Mouse (Mus musculus): Measurements from ENCODE around the gene Tmem120b. TPM values are rescaled to one million over a fixed set of nuclear protein-coding genes. Genes with fewer than 3 reads are reported as not detected.
"Not testable (repeated sequence)": the region's sequence is repeated elsewhere in the genome, so short reads cannot be mapped to it uniquely, and the experiment has no call there.

Tmem120b gene
- total RNA-seq, 2 experiments from 2014 or later = 85.5 to 86.8 TPM

GRCm38 (mm10) chr5:123049271-123049670 is 18.9 kb upstream of the Tmem120b start:
- peak; percentile 60; the same call in 1 of the 2 replicates for ATAC-seq (replicated peaks; ENCODE audit: low FRiP score, poor library complexity, severe bottlenecking)

DNA sequence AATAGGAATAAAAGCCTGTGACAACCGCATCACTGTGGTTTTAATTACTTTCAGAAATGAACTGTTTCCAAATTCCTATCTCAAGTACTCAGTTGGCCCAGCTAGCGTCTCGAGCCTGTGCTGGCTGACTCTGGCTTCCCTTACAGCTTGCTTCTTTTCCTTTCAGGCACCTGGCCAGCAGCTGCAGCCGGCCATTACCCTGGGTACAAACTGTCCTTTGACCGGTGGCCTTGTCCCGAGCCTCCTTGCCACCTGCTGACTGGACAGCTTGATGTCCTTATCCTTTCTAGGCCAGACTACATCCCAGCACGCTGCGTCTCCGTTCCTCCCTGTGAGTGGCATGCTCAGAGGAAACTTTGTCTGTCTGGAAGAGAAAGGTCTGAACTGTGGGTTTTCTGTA is 17.3 kb upstream of the Tmem120b start:
- no peak for ATAC-seq (replicated peaks; ENCODE audit: low FRiP score, poor library complexity, severe bottlenecking)

DNA sequence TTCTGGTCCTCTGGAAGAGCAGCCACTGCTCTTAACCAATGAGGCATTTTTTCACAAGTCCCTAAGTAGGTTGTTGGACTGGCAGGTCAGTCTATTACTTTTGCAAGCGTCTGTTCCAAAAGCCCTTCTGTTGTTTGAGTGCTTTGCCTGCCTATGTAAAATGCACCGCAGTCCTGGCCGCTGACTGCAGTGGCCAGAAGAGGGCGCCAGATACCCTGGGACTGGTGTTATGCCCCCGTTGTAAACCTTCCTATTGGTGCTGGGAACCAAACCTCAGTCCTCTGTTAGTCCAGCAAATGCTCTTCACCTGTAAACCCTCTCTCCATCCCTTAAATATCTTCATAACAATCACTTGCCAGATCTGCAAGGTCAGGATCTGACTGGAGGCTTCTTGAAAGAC is 16.5 kb upstream of the Tmem120b start:
- no peak for ATAC-seq (replicated peaks; ENCODE audit: low FRiP score, poor library complexity, severe bottlenecking)

- ATAC-seq (replicated peaks; ENCODE audit: low FRiP score, poor library complexity, severe bottlenecking) = peak; percentile 96
These were observed 10.6 kb upstream of the Tmem120b start for GRCm38 (mm10) chr5:123057366-123058250.

DNA sequence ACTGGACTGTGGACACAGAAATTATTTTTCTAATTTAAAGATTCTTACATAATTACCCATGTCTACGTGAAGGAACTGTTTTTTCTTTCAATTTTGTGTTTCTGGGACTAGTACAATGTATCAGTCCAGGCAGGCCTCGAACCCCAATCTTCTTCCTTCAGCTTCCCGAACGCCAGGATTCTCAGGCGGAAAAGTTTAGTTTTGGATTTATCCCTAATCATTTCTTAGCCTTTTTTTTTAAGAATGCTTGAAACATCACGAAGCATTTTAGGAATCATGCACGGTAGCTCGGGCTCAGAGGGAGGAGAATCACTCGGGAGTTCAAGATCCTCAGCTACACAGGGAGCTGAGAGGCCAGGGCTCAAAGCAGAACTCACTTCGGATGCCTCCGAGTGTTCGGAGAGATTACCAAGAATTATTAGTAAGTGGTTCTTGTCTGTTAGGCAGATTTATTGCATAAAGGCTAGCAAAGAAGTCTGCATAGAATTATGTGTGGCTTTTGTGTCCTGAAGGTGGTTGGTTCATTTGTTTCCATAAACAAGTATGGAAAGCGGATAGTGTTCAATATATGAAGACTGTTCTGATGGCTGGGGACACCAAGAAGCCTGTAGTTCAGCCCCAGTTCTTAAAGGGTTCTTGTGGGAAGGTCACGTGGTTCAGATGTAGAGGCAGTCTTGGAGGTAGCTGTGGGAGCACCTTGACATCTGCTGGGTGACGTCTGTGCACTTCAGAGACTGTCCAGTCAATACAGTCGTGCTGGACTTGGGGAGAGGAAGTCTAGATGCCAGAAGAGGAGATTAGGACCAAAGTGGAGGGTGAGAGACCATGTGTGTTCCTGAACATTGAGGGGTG is 9.7 kb upstream of the Tmem120b start:
- peak; percentile 36 for ATAC-seq (replicated peaks; ENCODE audit: low FRiP score, poor library complexity, severe bottlenecking)

GRCm38 (mm10) chr5:123059757-123060520 is 8.3 kb upstream of the Tmem120b start:
- ATAC-seq (replicated peaks; ENCODE audit: low FRiP score, poor library complexity, severe bottlenecking) = no peak

DNA sequence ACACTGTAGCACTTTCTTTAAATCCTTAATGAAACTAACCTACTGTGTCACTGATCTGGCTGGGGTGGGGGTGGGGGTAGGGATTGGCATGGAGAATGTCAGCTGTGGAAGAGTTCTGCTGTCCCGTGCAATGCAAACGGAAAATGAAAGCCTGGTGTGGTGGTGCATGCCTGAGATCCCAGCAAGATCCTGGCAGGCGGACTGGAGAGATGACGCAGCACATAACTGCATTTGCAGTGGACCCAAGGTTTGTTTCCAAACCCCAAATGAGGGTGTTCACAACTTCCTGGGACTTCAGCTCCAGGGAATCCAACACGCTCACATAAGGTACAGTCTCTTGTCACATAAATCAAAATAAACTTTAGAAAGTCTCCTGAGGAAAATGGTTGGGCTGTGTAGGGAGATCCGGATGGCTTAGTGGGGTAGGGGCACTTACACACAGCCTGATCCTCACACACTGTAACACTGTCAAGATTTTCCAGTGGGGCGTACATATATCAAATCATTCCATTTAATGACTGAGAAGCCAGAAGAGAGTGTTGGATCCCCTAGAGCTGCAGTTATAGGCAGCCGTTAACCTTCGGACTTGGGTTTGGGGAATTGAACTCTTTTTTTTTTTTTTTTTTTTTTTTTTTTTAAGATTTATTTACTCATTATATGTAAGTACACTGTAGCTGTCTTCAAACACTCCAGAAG is 7.4 kb upstream of the Tmem120b start:
- no peak for ATAC-seq (replicated peaks; ENCODE audit: low FRiP score, poor library complexity, severe bottlenecking)

DNA sequence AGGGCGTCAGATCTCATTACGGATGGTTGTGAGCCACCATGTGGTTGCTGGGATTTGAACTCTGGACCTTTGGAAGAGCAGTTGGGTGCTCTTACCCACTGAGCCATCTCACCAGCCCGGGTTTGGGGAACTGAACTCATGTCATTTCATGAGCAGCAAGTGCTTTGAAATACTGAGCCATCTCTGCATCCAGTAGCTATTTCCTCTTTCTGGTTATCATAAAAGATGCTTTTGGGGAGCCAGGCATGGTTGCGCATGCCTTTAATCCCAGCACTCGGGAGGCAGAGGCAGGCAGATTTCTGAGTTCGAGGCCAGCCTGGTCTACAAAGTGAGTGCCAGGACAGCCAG is 6.8 kb upstream of the Tmem120b start:
- ATAC-seq (replicated peaks; ENCODE audit: low FRiP score, poor library complexity, severe bottlenecking) = not testable (repeated sequence)

GRCm38 (mm10) chr5:123063141-123063540 is 5.1 kb upstream of the Tmem120b start:
- no peak for ATAC-seq (replicated peaks; ENCODE audit: low FRiP score, poor library complexity, severe bottlenecking)

DNA sequence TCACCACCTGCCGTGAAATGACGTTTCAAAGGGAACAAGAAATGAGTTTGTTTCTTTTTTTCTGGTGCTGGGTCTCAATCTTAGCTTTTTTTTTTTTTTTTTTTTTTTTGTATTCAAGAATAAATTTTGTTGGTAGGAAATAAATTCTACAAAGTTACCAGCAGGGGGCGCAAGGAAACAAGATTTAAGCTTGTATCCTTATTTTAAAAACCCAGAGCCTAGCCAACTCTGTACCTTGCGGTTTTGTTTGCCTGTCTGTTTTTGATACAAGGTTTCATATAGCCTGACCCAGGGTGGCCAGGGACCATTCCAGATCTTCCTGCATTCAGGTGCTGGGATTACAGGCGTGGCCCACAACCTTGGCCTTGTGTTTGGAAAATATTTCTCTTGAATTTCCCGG is 4.0 kb upstream of the Tmem120b start:
- ATAC-seq (replicated peaks; ENCODE audit: low FRiP score, poor library complexity, severe bottlenecking) = peak; percentile 45

DNA sequence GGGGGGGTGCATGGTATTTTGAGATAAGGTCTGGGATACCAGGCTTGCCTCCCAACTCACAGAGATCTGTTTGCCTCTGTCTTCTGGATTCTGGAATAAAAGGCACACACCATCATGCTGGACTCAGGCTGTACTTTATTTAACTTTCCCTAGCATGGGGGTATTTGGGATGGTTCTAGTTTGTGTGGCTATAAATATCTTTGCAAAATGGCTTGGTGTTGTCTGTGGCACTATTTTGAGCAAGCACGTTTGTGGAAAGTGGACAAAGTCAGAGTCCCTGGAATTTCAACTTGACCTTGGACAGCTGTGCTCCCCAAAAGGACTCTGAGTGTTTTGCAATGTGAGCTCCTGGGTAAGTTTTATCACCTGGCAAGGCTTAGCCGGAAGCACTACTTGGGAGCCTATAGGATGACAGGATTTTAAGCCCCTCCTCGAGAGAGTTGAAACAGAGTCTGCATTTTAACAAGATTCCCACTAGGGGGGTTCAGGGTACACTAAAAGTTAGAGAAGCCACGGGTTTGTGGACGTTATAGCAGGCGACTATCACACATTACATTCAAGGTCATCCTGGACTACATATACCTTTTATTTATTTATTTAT is 720 bp upstream of the Tmem120b start:
- peak; percentile 94 for ATAC-seq (replicated peaks; ENCODE audit: low FRiP score, poor library complexity, severe bottlenecking)

- no peak for ATAC-seq (replicated peaks; ENCODE audit: low FRiP score, poor library complexity, severe bottlenecking)
These were observed 499 bp downstream of the Tmem120b start for GRCm38 (mm10) chr5:123068714-123069113.

DNA sequence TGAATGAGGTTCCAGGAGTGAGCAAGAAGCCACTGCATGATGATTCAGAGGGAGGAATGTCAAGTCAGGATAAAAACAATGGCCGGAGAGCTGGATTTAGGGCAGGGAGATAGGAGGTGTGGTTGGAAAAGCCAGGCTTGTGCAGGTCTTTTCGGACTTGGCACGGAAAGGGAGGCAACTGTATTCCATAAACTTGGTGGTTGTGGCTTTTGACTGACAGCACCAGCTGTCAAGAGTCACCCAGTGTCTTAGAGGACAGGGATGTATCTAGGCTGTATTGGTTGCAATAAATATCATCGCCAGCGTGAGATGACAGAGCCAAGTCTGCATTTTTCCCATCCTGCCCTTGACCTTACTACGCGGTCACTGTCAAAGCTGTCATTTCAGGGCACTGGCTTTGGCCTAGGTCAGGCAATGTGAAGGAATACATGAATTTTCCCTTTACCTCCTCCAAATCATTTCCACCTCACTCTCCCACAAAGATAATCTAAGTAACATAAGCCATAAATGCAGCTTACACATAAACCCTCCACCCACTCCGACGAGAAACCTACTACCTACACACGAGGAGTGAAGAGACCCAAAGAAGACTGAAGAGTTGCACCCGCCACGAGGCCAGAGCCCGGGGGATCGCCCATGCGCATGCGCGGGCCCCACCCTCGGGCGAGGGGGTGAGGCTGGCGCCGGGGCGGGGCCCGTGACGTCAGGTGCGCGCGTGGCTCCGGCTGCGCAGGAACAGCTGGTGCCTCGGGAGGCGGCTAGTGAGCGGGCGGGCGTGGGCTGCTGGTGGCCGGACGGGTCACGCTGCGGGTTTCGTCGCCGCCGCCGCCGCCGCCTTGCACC is 7.6 kb downstream of the Tmem120b start:
- ATAC-seq (replicated peaks; ENCODE audit: low FRiP score, poor library complexity, severe bottlenecking) = peak; percentile 85

GRCm38 (mm10) chr5:123076419-123077281 is 8.4 kb downstream of the Tmem120b start:
- peak; percentile 79 for ATAC-seq (replicated peaks; ENCODE audit: low FRiP score, poor library complexity, severe bottlenecking)

DNA sequence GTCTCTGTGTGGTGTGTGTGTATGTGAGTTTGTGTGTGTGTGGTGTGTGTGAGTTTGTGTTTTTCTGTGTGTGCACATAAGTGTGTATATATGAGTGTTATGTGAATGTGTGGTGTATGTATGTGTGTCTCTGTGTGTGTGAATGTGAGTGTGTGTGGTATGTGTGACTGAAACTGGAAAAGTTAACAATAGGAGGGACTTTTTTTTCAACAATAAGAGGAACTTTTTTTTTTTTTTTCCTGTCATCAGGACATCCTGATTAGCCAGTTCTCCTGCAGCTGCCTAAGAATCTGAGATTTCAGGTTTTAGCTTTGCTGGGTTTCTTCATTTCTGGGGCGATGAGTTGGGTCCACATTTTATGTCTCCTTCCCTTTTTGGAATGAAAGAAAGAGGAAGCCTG is 11.4 kb downstream of the Tmem120b start:
- no peak for ATAC-seq (replicated peaks; ENCODE audit: low FRiP score, poor library complexity, severe bottlenecking)

GRCm38 (mm10) chr5:123080041-123080440 is 11.8 kb downstream of the Tmem120b start:
- no peak for ATAC-seq (replicated peaks; ENCODE audit: low FRiP score, poor library complexity, severe bottlenecking)

DNA sequence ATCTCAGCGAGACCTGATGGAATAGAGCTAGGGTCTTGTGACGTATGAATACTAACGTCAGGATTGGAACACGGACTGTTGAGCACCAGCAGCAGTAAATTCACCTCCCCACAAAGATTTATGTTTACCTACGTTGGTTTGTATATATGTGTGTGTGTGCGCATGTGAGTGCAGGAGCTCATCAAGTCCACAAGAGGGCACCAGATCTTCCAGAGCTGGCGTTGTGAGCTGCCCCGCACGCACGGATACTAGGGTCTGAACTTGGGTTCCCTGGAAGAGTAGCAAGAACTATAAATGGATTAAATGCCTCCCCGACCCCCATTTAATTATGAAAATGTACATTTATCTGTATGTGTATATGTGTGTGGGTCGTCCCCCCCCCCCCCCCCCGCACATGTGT is 12.3 kb downstream of the Tmem120b start:
- no peak for ATAC-seq (replicated peaks; ENCODE audit: low FRiP score, poor library complexity, severe bottlenecking)

Data from erythroid progenitor cell, adult 5-6 weeks (primary cell).